Mouse (Mus musculus): ENCODE measurements at regions not wholly inside any gene's neighbourhood (a gene's known extent, or its start where the extent isn't known, plus 50 kb on each side); places are given as distances from the start of the nearest gene placed in this dataset.

GRCm38 (mm10) chr2:166233246-166233645 lies 77.8 kb upstream of the Sulf2 start:
- TF ChIP-seq CTCF (conservative IDR thresholded peaks at IDR 0.05; ENCODE audit: low read length) (no peak), NANOG (IDR thresholded peaks at IDR 0.05; ENCODE audit: borderline replicate concordance, low read length) (no peak), POU5F1 (IDR thresholded peaks at IDR 0.05; ENCODE audit: borderline replicate concordance, low read length) (no peak)
